Comparison of ENCODE assay signal across 8 mouse cellular contexts in genomic region chr11:6200570-6200969, GRCm38 (mm10). TPM values are rescaled to one million over a fixed set of nuclear protein-coding genes. Genes with fewer than 3 reads are reported as not detected.
DNase-seq lines count a peak whose midpoint lies in the region; ATAC-seq and TF ChIP-seq lines count a peak whose summit lies in the region.

No protein-coding gene starts in this region.

- no peaks in the 10 kb centered on the region for H3K9me3 ChIP-seq in embryonic facial prominence, embryonic 13.5 days
- no peaks in the 10 kb centered on the region for H3K9me3 ChIP-seq in intestine, embryonic 16.5 days (ENCODE audit: control insufficient read depth, low read length)
- peaks cover under 1% of the 10 kb centered on the region; the same call in 1 of the 2 replicates for H3K9me3 ChIP-seq in neural tube, embryonic 12.5 days

- peak overlapping the region; percentile 99 for H3K4me3 ChIP-seq in left cerebral cortex, adult 2 months
- peak overlapping the region; percentile 91 for H3K4me3 ChIP-seq in embryonic facial prominence, embryonic 13.5 days
- H3K4me3 ChIP-seq in intestine, embryonic 16.5 days (ENCODE audit: low read length) = peak overlapping the region; percentile 79
- H3K4me3 ChIP-seq in neural tube, embryonic 12.5 days = peak overlapping the region; percentile 86

- 23% methylated on average over 9 of the region's 9 CpGs for WGBS in embryonic facial prominence, embryonic 13.5 days
- 25% methylated on average over 9 of the region's 9 CpGs for WGBS in intestine, embryonic 16.5 days
- 24% methylated on average over 9 of the region's 9 CpGs for WGBS in neural tube, embryonic 12.5 days

- H3K9ac ChIP-seq in embryonic facial prominence, embryonic 13.5 days = peak overlapping the region; percentile 91
- peak overlapping the region; percentile 89 for H3K9ac ChIP-seq in intestine, embryonic 16.5 days (ENCODE audit: low read depth, low read length)
- H3K9ac ChIP-seq in neural tube, embryonic 12.5 days = peak overlapping the region; percentile 82

- H3K27ac ChIP-seq in left cerebral cortex, adult 2 months = peak overlapping the region; percentile 100
- peak overlapping the region; percentile 95 for H3K27ac ChIP-seq in embryonic facial prominence, embryonic 13.5 days
- peak overlapping the region; percentile 95 for H3K27ac ChIP-seq in intestine, embryonic 16.5 days (ENCODE audit: low read length)
- H3K27ac ChIP-seq in neural tube, embryonic 12.5 days = peak overlapping the region; percentile 84; the same call in 1 of the 2 replicates

- no peak for ATAC-seq in embryonic facial prominence, embryonic 13.5 days (ENCODE audit: insufficient number of reproducible peaks, insufficient read depth, low FRiP score, low TSS enrichment, low read depth)
- no peak for ATAC-seq in intestine, embryonic 16.5 days
- ATAC-seq in neural tube, embryonic 12.5 days (ENCODE audit: low FRiP score, low read depth) = peak; percentile 45; the same call in 1 of the 2 replicates

- TF ChIP-seq CTCF in left cerebral cortex, adult 2 months (IDR thresholded peaks at IDR 0.05) = no peak

- no peaks in the 10 kb centered on the region for H3K36me3 ChIP-seq in embryonic facial prominence, embryonic 13.5 days
- H3K36me3 ChIP-seq in intestine, embryonic 16.5 days (ENCODE audit: control insufficient read depth, insufficient read depth, low read length) = no peaks in the 10 kb centered on the region
- H3K36me3 ChIP-seq in neural tube, embryonic 12.5 days = peaks cover 3% of the 10 kb centered on the region; the same call in 1 of the 2 replicates

- peaks cover 16% of the 10 kb centered on the region for H3K4me1 ChIP-seq in embryonic facial prominence, embryonic 13.5 days
- peaks cover 9% of the 10 kb centered on the region for H3K4me1 ChIP-seq in intestine, embryonic 16.5 days (ENCODE audit: control insufficient read depth, insufficient read depth, low read length)
- peaks cover 13% of the 10 kb centered on the region for H3K4me1 ChIP-seq in neural tube, embryonic 12.5 days

- no peaks in the 10 kb centered on the region for H3K27me3 ChIP-seq in embryonic facial prominence, embryonic 13.5 days
- no peaks in the 10 kb centered on the region for H3K27me3 ChIP-seq in intestine, embryonic 16.5 days (replicated peaks; ENCODE audit: control insufficient read depth, insufficient read depth, low read length)
- no peaks in the 10 kb centered on the region for H3K27me3 ChIP-seq in neural tube, embryonic 12.5 days (replicated peaks)

- H3K4me2 ChIP-seq in embryonic facial prominence, embryonic 13.5 days = peak overlapping the region; percentile 71
- peak overlapping the region; percentile 64 for H3K4me2 ChIP-seq in intestine, embryonic 16.5 days (ENCODE audit: low read depth, low read length)
- H3K4me2 ChIP-seq in neural tube, embryonic 12.5 days (replicated peaks) = peak overlapping the region; percentile 91

- no peak for DNase-seq in left cerebral cortex, adult 2 months (ENCODE audit: extremely low spot score in 1 of 2, low spot score in 2 of 2)
- no peak for DNase-seq in left cerebral cortex, postnatal 10 days (ENCODE audit: extremely low spot score in 1 of 2, low spot score in 2 of 2)
- no peak for DNase-seq in B cell, adult 2 months
- no peak for DNase-seq in cerebellum, postnatal 4 days (ENCODE audit: low spot score in 2 of 2)
- DNase-seq in thymus, postnatal 10 days (ENCODE audit: low spot score in 2 of 2) = no peak

- intact Hi-C loops in left cerebral cortex, adult 2 months (cut with DNase I) = loop anchor here (2.0 kb wide), 1 partner anchor 66 kb away; the partner anchor contains the start of gene Ddx56
- intact Hi-C loops in left cerebral cortex, postnatal 10 days (cut with DNase I) = loop anchor here (5.0 kb wide), 1 partner anchor 62 kb away; no protein-coding TSS in a partner anchor

RNA-seq across cellular contexts. Expression of gene Nudcd3, which starts 0.4 kb away (rescaled TPM):
- total RNA-seq in left cerebral cortex, adult 2 months (2021) = 100 to 1,000 TPM; 120 to 125 TPM
- 100 to 1,000 TPM; 125 to 131 TPM for total RNA-seq in left cerebral cortex, postnatal 10 days (2021)
- polyA plus RNA-seq in embryonic facial prominence, embryonic 13.5 days (2015; fragmentation: Nextera tagmentation; extraction: Ambion mirVana) = 42.6 and 44.4 TPM in 2 replicates
- 28.4 and 33.3 TPM in 2 replicates for polyA plus RNA-seq in intestine, embryonic 16.5 days (2015; fragmentation: Nextera tagmentation; extraction: Ambion mirVana)
- 56.4 and 58.8 TPM in 2 replicates for polyA plus RNA-seq in neural tube, embryonic 12.5 days (2016; fragmentation: Nextera tagmentation; extraction: Ambion mirVana)

RNA-seq across cellular contexts. Expression of gene A730071L15Rik, which starts 0.7 kb away (rescaled TPM):
- under 1 TPM in 1 of 2 experiments, not detected in 1; 0.56 TPM for total RNA-seq in left cerebral cortex, adult 2 months (2021)
- total RNA-seq in left cerebral cortex, postnatal 10 days (2021) = not detected
- 0.18 and 0.38 TPM in 2 replicates for polyA plus RNA-seq in embryonic facial prominence, embryonic 13.5 days (2015; fragmentation: Nextera tagmentation; extraction: Ambion mirVana)
- polyA plus RNA-seq in intestine, embryonic 16.5 days (2015; fragmentation: Nextera tagmentation; extraction: Ambion mirVana) = 0.45 and 0.62 TPM in 2 replicates
- 0.34 and 0.79 TPM in 2 replicates for polyA plus RNA-seq in neural tube, embryonic 12.5 days (2016; fragmentation: Nextera tagmentation; extraction: Ambion mirVana)

RNA-seq across cellular contexts. Expression of gene Npc1l1, which starts 29.4 kb away (rescaled TPM):
- total RNA-seq in left cerebral cortex, adult 2 months (2021) = 1 to 10 TPM in 1 of 2 experiments, under 1 TPM in 1; 0.77 to 1.0 TPM
- under 1 TPM; 0.41 to 0.49 TPM for total RNA-seq in left cerebral cortex, postnatal 10 days (2021)
- 0.04 and 0.48 TPM in 2 replicates for polyA plus RNA-seq in embryonic facial prominence, embryonic 13.5 days (2015; fragmentation: Nextera tagmentation; extraction: Ambion mirVana)
- 26.5 and 43.4 TPM in 2 replicates for polyA plus RNA-seq in intestine, embryonic 16.5 days (2015; fragmentation: Nextera tagmentation; extraction: Ambion mirVana)
- not detected in 2 replicates for polyA plus RNA-seq in neural tube, embryonic 12.5 days (2016; fragmentation: Nextera tagmentation; extraction: Ambion mirVana)

Comparison
In these comparisons a context has a peak if more than half of its experiments do, and no peak if none do; other contexts are left out.
1. RNA of gene Npc1l1, which starts 29.4 kb away (polyA plus RNA-seq): 26.5 to 43.4 TPM in intestine, embryonic 16.5 days; 0.04 to 0.48 TPM in embryonic facial prominence, embryonic 13.5 days and not detected in neural tube, embryonic 12.5 days; every median in the first group is over 10 times any median in the second.
2. Peak in every context shown above with its lines, with median percentiles within 50 percentile points of each other: H3K27ac ChIP-seq, H3K4me3 ChIP-seq, H3K4me2 ChIP-seq and H3K9ac ChIP-seq.